Mouse (Mus musculus) monocyte, adult 2 months (primary cell): ENCODE measurements around the gene Hrct1.

Experiments
- DNase-seq, 2 experiments: peaks; one replicate each; pipeline ENCODE4 v3.0.0; 2022; ENCODE audit warnings: low spot score in 2 of 2, low read depth in 1 of 2

The Hrct1 gene

GRCm38 (mm10) chr4:43727718-43728575, 959 bp downstream of the Hrct1 start:
- no peak for DNase-seq

- DNase-seq = no peak
These were observed 1.6 kb downstream of the Hrct1 start for GRCm38 (mm10) chr4:43728576-43728954.

DNA sequence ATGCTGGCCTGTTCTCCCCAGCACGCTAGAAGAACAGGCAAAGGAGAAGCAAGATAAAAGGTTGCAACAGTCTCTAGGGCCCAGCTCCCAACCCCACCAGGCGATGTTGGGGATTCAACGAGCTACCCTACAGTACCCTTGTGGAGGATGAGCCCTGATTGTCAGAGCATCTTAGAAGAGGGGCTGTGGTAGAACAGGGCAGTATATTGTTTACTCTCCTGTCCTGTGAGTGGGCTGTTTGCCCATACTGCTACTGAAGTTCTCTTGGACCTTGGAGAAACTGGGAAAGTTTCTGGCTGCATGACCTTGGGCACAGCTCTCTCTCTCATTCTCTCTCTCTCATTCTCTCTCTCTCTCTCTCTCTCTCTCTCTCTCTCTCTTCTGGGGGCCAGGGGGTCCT, 2.1 kb downstream of the Hrct1 start:
- no peak for DNase-seq

- DNase-seq = no peak
These were observed 3.0 kb downstream of the Hrct1 start, which contains the start of gene Spaar for GRCm38 (mm10) chr4:43729794-43730550. TSS of gene Spaar (plus strand) at chr4:43730034.

GRCm38 (mm10) chr4:43730750-43731297, 3.8 kb downstream of the Hrct1 start:
- DNase-seq = no peak

DNA sequence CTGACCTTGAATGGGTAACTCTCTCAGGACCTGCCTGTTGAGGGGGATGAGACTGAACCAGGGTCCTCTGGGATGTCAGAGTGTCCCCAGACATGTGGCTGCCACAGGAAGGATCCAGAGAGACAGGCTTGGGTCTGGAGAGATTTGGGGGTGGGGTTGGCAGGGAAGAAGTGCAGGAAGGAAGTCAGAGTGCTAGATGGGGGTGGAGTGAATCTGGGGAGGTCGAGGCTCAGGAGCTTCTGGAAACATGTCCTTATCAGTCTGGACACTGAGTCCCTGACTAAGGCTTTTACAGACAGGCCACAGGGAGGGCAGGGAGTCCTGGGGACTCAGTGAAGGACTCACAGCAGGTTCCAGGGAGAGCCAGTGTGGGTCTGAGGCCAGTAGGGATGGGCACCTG, 5.2 kb downstream of the Hrct1 start:
- DNase-seq = no peak

GRCm38 (mm10) chr4:43733186-43733585, 6.2 kb downstream of the Hrct1 start:
- DNase-seq = no peak

GRCm38 (mm10) chr4:43737144-43737543, 10.2 kb downstream of the Hrct1 start:
- DNase-seq = no peak

DNA sequence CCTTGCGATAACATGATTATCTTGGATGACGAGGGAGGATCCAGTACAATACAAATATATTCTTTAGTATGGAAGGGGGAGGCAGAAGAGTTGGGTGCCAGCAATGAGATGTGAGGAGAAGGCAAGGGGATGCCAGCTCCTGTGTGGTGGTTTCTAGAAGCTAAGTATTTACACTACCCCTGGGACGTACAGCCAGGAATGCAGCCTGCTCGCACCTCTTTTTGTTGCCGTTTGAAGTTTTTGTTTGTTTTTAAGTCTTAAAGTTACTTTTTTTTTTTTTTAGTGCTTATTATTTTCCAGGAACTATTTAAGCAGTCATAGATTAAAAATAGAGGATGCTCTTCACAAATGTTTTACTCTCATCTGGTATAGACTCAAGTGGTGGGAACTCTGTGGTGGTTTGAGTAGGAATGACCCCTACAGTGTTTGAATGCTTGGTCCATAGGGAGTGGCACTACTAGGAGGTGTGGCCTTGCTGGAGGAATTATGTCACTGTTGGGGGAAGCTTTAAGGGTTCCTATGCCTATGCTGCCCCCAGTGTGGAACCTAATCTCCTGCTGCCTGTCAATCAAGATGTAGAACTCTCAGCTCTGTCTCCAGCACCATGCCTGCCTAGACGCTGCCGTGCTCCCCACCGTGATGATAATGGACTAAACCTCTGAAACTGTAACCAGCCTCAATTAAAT, 12.1 kb downstream of the Hrct1 start:
- no peak for DNase-seq

DNA sequence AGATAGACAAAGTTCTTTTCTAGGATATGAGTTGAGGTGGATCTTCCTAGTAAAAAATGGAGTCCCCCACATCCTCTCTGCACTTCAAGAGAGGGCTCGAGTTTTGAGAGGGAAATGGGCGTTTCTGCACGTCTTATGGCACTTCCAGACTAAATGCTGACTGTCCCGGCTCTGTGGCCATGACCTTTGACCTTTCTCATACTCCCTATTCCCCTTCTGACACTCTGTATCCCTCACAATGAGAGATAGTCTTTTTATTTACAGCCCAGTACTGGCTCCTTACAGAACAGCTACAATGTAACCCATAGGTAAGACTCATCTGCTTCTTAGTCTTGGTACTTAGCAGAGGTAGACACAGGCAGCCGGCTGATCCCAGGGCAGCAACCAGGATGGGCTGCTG, 14.5 kb downstream of the Hrct1 start:
- DNase-seq = no peak

GRCm38 (mm10) chr4:43742637-43743036, 15.6 kb downstream of the Hrct1 start:
- DNase-seq = no peak

GRCm38 (mm10) chr4:43743099-43743498, 16.1 kb downstream of the Hrct1 start:
- no peak for DNase-seq

- no peak for DNase-seq
These were observed 18.2 kb downstream of the Hrct1 start for GRCm38 (mm10) chr4:43745187-43745586.

GRCm38 (mm10) chr4:43757213-43757612, 30.2 kb downstream of the Hrct1 start:
- no peak for DNase-seq

- no peak for DNase-seq
These were observed 32.8 kb downstream of the Hrct1 start for GRCm38 (mm10) chr4:43759571-43760418.

- no peak for DNase-seq
These were observed 33.5 kb downstream of the Hrct1 start for GRCm38 (mm10) chr4:43760460-43760859.

DNA sequence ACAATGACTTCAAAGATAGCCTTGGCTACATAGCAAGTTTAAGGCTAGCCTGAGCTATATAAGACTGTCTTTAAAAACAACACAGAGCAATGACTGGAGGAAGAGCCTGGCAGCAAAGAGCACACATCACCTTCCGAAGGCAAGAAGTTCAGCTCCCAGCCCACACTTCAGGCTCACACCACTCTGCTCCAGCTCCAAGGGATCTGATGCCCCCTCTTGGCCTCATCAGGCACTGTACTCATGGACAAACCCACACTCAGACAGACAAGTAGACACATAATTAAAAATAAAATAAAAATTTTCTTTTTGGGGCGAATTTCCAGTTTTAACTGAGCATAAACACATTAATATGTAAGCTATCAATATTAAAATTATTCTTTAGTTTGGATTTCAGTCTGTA, 34.3 kb downstream of the Hrct1 start:
- no peak for DNase-seq

GRCm38 (mm10) chr4:43763410-43763809, 36.4 kb downstream of the Hrct1 start:
- DNase-seq = no peak

DNA sequence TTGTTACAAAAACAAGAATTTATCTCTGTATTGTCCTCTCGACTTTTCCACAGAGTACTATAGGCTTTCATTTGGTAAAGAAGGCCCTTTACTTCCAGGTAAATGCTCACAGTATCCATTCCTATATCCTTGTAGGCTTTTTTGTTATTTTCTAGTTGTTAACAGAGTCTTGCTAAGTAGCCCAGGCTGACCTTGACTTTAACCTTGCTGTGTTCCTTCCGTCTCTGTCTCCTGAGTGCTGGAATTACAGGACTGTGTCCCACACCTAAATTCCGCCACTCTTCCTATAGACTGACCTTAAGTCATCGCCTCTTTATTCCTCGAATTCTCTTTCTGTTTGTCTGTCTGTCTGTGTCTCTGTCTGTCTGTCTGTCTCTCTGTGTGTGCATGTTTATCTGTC, 41.4 kb downstream of the Hrct1 start:
- DNase-seq = no peak

- DNase-seq = no peak
These were observed 42.4 kb downstream of the Hrct1 start for GRCm38 (mm10) chr4:43769374-43769773.

DNA sequence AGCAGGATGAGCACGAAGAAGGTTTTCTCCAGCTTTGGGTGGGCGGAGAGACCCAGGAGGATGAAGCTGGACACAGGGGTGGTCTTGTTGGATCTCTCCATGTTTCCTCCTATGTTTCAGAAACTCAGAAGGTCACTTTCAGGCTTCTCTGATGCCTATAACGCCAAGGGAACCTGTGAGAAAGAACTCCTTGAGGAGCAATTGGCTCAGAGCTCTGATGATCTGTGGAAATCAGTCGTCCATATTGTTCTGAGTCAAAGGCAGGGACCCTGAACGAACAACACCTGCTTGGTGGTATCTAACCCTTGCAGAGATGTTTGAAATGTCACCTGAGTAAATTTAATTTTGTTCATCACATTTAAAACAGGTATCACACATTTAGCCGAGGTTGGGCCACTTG, 43.9 kb downstream of the Hrct1 start, which contains the start of gene Olfr159:
Gene Olfr159, minus strand, starts transcription at position 101 of the 400 bp plus-strand sequence.
- no peak for DNase-seq
